In the genomic region with DNA sequence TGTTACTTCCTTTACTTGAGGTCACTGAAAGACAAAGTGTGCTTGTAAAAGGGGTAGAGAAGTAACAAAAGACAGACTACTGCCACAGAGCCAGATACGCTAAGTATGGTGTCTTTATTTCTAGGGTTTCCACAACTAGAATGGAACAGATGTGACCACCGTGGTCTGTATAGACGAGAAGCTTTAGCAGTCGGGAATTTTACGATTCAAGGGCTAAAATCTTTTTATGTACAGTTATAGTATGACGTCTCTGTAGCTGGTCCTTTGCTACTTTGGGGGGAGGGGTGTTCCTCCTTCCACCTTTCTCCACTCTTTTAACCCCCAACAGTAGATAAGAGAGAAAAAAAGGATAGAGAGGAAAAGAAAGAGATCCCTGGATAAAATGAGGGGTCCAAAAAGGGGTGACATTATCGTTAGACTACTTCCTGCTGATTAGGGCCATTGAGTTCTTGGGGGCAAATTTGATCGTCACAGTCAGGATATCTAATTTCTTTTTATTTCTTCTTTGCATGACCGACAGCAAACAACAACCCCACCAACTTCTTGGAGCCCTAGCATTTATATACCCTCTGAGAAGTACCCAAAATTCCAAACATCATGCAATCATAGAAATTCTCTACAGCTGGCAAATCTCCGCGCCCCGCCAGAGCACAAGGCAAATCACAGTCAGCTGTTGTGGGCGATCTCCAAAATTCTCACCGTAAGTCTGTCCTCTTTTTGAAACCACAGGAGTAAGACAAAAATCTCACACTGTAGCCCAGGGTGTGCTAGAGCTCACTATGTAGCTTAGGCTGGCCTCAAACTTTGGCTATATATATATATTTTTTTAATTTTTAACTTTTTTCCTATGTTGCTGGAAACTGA, we compare ENCODE assay signal across 11 mouse cellular contexts. TPM values are rescaled to one million over a fixed set of nuclear protein-coding genes. Genes with fewer than 3 reads are reported as not detected.
DNase-seq lines count a peak whose midpoint lies in the region; ATAC-seq and TF ChIP-seq lines count a peak whose summit lies in the region.
"Had no signal": no experiment of that assay in that cellular context is flagged by ENCODE, and none has a peak within 500 bp of the region (broad histone marks: within the 10 kb centered on the region; RNA-seq: fewer than 3 reads in every experiment).

No protein-coding gene starts in this region.

- H3K36me3 ChIP-seq in lung, embryonic 15.5 days, result no peaks in the 10 kb centered on the region
- no peaks in the 10 kb centered on the region for H3K36me3 ChIP-seq in intestine, embryonic 16.5 days (ENCODE audit: control insufficient read depth, insufficient read depth, low read length)
- H3K36me3 ChIP-seq in small intestine, adult 2 months (ENCODE audit: control insufficient read depth, insufficient read depth, low read length), result no peaks in the 10 kb centered on the region
- H3K36me3 ChIP-seq: neural tube, embryonic 13.5 days had no signal

- peak overlapping the region; percentile 72 for H3K4me3 ChIP-seq in gastrocnemius, adult 2 months
- no peak overlapping the region for H3K4me3 ChIP-seq in lung, embryonic 15.5 days
- peak overlapping the region; percentile 48; the same call in 1 of the 2 replicates for H3K4me3 ChIP-seq in intestine, embryonic 16.5 days (ENCODE audit: low read length)
- no peak overlapping the region; the same call in 1 of the 2 replicates for H3K4me3 ChIP-seq in small intestine, adult 2 months (ENCODE audit: low read depth, low read length)

- H3K9ac ChIP-seq in lung, embryonic 15.5 days, result no peak overlapping the region
- H3K9ac ChIP-seq in intestine, embryonic 16.5 days (ENCODE audit: low read depth, low read length), result no peak overlapping the region

- no peaks in the 10 kb centered on the region for H3K9me3 ChIP-seq in lung, embryonic 15.5 days
- no peaks in the 10 kb centered on the region for H3K9me3 ChIP-seq in intestine, embryonic 16.5 days (ENCODE audit: control insufficient read depth, low read length)
- H3K9me3 ChIP-seq: forebrain, embryonic 13.5 days; neural tube, embryonic 13.5 days had no signal

- TF ChIP-seq CTCF in gastrocnemius, adult 2 months (IDR thresholded peaks at IDR 0.05), result no peak
- no peak for TF ChIP-seq CTCF in small intestine, adult 2 months (IDR thresholded peaks at IDR 0.05; ENCODE audit: extremely low read depth, insufficient read length, insufficient replicate concordance, low read depth, low read length)

- H3K27me3 ChIP-seq in lung, embryonic 15.5 days, result no peaks in the 10 kb centered on the region
- no peaks in the 10 kb centered on the region for H3K27me3 ChIP-seq in intestine, embryonic 16.5 days (replicated peaks; ENCODE audit: control insufficient read depth, insufficient read depth, low read length)
- no peaks in the 10 kb centered on the region for H3K27me3 ChIP-seq in small intestine, adult 2 months (ENCODE audit: control insufficient read depth, insufficient read depth, low read length)

- ATAC-seq in lung, embryonic 15.5 days (ENCODE audit: borderline replicate concordance, extremely low read depth, low FRiP score, low TSS enrichment), result no peak
- ATAC-seq in intestine, embryonic 16.5 days, result no peak
- ATAC-seq: forebrain, embryonic 13.5 days; hindbrain, embryonic 16.5 days had no signal

- WGBS in lung, embryonic 15.5 days, result 71% methylated on average over 14 of the region's 14 CpGs
- WGBS in intestine, embryonic 16.5 days, result 66% methylated on average over 14 of the region's 14 CpGs
- WGBS in small intestine, adult 2 months, result 49% methylated on average over 14 of the region's 14 CpGs

- no peak for DNase-seq in gastrocnemius, adult 2 months
- DNase-seq in gastrocnemius, postnatal 25 days, result no peak
- no peak for DNase-seq in lung, postnatal 25 days (ENCODE audit: low spot score)
- no peak for DNase-seq in layer of hippocampus, postnatal 14 days (ENCODE audit: low spot score in 2 of 2)
- DNase-seq in adipocyte (ENCODE audit: low spot score), result no peak

- peak overlapping the region; percentile 82 for H3K27ac ChIP-seq in gastrocnemius, adult 2 months
- H3K27ac ChIP-seq in lung, embryonic 15.5 days, result peak overlapping the region; percentile 81; the same call in 1 of the 2 replicates
- peak overlapping the region; percentile 68 for H3K27ac ChIP-seq in intestine, embryonic 16.5 days (ENCODE audit: low read length)
- peak overlapping the region; percentile 95 for H3K27ac ChIP-seq in small intestine, adult 2 months (ENCODE audit: insufficient read depth, low read depth, low read length)
- H3K27ac ChIP-seq: forebrain, embryonic 13.5 days; neural tube, embryonic 13.5 days had no signal

- peaks cover 14% of the 10 kb centered on the region for H3K4me1 ChIP-seq in lung, embryonic 15.5 days
- peaks cover 10% of the 10 kb centered on the region for H3K4me1 ChIP-seq in intestine, embryonic 16.5 days (ENCODE audit: control insufficient read depth, insufficient read depth, low read length)
- peaks cover 4% of the 10 kb centered on the region; the same call in 1 of the 2 replicates for H3K4me1 ChIP-seq in small intestine, adult 2 months (ENCODE audit: control insufficient read depth, insufficient read depth, insufficient read length, low read length)

- H3K4me2 ChIP-seq in lung, embryonic 15.5 days, result peak overlapping the region; percentile 86; the same call in 1 of the 2 replicates
- peak overlapping the region; percentile 50 for H3K4me2 ChIP-seq in intestine, embryonic 16.5 days (ENCODE audit: low read depth, low read length)

- intact Hi-C loops in gastrocnemius, adult 2 months (cut with DNase I), result no loop called here

- no peak for TF ChIP-seq POLR2A in small intestine, adult 2 months (IDR thresholded peaks at IDR 0.05; ENCODE audit: low read depth, low read length)

RNA-seq across cellular contexts. Expression of a gene that starts 0.8 kb away (rescaled TPM):
- total RNA-seq in gastrocnemius, adult 2 months (2021), result 100 to 1,000 TPM; 569 to 658 TPM
- total RNA-seq in gastrocnemius, postnatal 25 days (2021), result 100 to 1,000 TPM; 556 to 584 TPM
- polyA plus RNA-seq in lung, embryonic 15.5 days (2015; fragmentation: Nextera tagmentation; extraction: Ambion mirVana), result 353 and 378 TPM in 2 replicates
- 277 and 289 TPM in 2 replicates for polyA plus RNA-seq in intestine, embryonic 16.5 days (2015; fragmentation: Nextera tagmentation; extraction: Ambion mirVana)
- polyA plus RNA-seq in small intestine, adult 2 months (2012; rRNA removed), result 8.9 and 21.1 TPM in 2 replicates
- 100 to 1,000 TPM; 123 to 132 TPM for total RNA-seq in layer of hippocampus, postnatal 14 days (2021)

Comparison
In these comparisons a context has a peak if more than half of its experiments do, and no peak if none do; other contexts are left out.
1. H3K4me3 ChIP-seq: peak in gastrocnemius, adult 2 months (single experiment) and intestine, embryonic 16.5 days (single experiment); none in lung, embryonic 15.5 days (single experiment) and small intestine, adult 2 months (single experiment).
2. RNA of a gene that starts 0.8 kb away (total RNA-seq): 569 to 658 TPM in gastrocnemius, adult 2 months and 556 to 584 TPM in gastrocnemius, postnatal 25 days; 123 to 132 TPM in layer of hippocampus, postnatal 14 days; every median in the first group is over 4 times any median in the second.
3. Peak in every context shown above with its lines, with median percentiles within 50 percentile points of each other: H3K27ac ChIP-seq.